Mouse (Mus musculus) hindbrain, embryonic 11.5 days (tissue): ENCODE measurements around the gene Defb48. TPM values are rescaled to one million over a fixed set of nuclear protein-coding genes. Genes with fewer than 3 reads are reported as not detected.

ENCODE experiments used
- ATAC-seq: fragments of 200-750 bp; cut with Nextera tagmentation; 2 replicates; pipeline ENCODE4 v1.8.0; 2017; ENCODE audit warnings: mild to moderate bottlenecking, moderate TSS enrichment, moderate library complexity; ENCODE audit not compliant: low FRiP score
- DNase-seq: peaks from one replicate; pipeline ENCODE4 v3.0.0-alpha.2; 2015; ENCODE audit warnings: low spot score
- H3K27ac ChIP-seq: fragments of 300-500 bp; sonication (generic); 2 replicates; pipeline ENCODE4 v1.5.1; 2014; ENCODE audit warnings: mild to moderate bottlenecking, low read depth, low read length
- H3K27me3 ChIP-seq: fragments of 300-500 bp; sonication (generic); 2 replicates; pipeline ENCODE4 v1.6.1; 2014; ENCODE audit warnings: mild to moderate bottlenecking, low read length, moderate library complexity, mixed read lengths; ENCODE audit not compliant: control insufficient read depth, insufficient read depth
- H3K36me3 ChIP-seq: fragments of 300-500 bp; sonication (generic); 2 replicates; pipeline ENCODE4 v1.6.1; 2014; ENCODE audit warnings: mild to moderate bottlenecking, low read length, moderate library complexity, mixed read lengths; ENCODE audit not compliant: control insufficient read depth, insufficient read depth
- H3K4me1 ChIP-seq: fragments of 300-500 bp; sonication (generic); replicated peaks from 2 replicates; pipeline ENCODE4 v1.6.1; 2014; ENCODE audit warnings: low read length, mixed read lengths; ENCODE audit not compliant: control insufficient read depth, insufficient read depth
- H3K4me2 ChIP-seq: fragments of 300-500 bp; sonication (generic); replicated peaks from 2 replicates; pipeline ENCODE4 v1.6.1; 2014; ENCODE audit warnings: mild to moderate bottlenecking, low read depth, low read length
- H3K4me3 ChIP-seq: fragments of 300-500 bp; sonication (generic); 2 replicates; pipeline ENCODE4 v1.5.1; 2014; ENCODE audit warnings: low read depth, low read length
- H3K9ac ChIP-seq: fragments of 300-500 bp; sonication (generic); 2 replicates; pipeline ENCODE4 v1.6.1; 2014; ENCODE audit warnings: low read depth, low read length
- H3K9me3 ChIP-seq: fragments of 300-500 bp; sonication (generic); 2 replicates; pipeline ENCODE4 v1.6.1; 2016; ENCODE audit warnings: low read length; ENCODE audit not compliant: control insufficient read depth
- WGBS: fragments of 180-500 bp; shearing (Covaris S2); extraction: QIAGEN DNeasy Blood & Tissue Kit; methylation state at CpG from one replicate; pipeline ENCODE4 v1.1.7; 2014; 5-methylcytosine and 5-hydroxymethylcytosine counted together
- polyA plus RNA-seq: library from polyadenylated mRNA; unstranded; fragments of >200 nt; fragmentation: Nextera tagmentation; extraction: Ambion mirVana; gene quantifications from 2 replicates; pipeline ENCODE4 v1.2.1, GENCODE M21; 2014

The Defb48 gene
- not detected in 2 replicates for polyA plus RNA-seq

- no peak within 1 kb of the TSS for H3K4me2 ChIP-seq
- ATAC-seq (no peak), DNase-seq (no peak)
- H3K27ac ChIP-seq, result no peak within 1 kb of the TSS
- H3K9ac ChIP-seq, result no peak within 1 kb of the TSS
- no peaks in the 10 kb centered on the region for H3K9me3 ChIP-seq
- WGBS, result 78% methylated on average over 1 of the region's 1 CpGs
- H3K27me3 ChIP-seq, result no peaks in the 10 kb centered on the region
- no peaks in the 10 kb centered on the region for H3K4me1 ChIP-seq
- H3K36me3 ChIP-seq, result no peaks in the 10 kb centered on the region
- H3K4me3 ChIP-seq, result no peak within 1 kb of the TSS
These were observed at the start of gene Defb48 for GRCm38 (mm10) chr14:62984410-62984809. Gene Defb48 (minus strand): TSS chr14:62984510.

DNA sequence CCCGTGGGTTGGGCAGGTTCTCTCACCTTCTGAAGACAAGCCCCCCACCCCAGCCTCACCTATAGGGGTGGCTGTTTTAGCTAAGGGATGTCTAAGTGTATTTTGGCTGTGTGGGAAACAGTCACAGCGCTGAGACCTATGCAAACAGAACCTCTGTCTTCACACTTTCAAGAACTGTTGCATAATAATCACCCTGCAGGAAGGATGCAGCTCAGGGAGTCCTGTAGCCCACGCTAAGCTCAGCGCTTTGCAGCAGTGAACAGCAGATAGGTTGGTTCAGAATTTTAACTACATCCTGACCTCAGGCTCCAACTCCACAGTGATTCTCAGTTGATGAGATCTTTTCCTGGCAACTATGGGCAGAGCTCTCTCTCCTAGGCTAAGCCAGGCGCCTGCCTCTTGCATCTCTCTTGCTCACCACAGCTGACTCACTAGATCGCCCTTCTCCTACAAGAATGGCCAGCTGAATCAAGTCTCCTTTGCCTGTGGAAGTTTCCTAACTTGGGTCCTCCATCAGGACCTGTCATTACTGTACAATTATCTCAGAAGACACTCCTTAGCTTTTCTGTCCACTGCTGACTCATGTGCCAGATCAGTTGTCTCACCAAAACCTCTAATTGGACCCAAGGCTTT, 36.3 kb upstream of the Defb48 start:
- H3K4me3 ChIP-seq, result no peak overlapping the region
- H3K27me3 ChIP-seq, result no peaks in the 10 kb centered on the region
- H3K4me2 ChIP-seq, result no peak overlapping the region
- DNase-seq (no peak), ATAC-seq (no peak)
- no peaks in the 10 kb centered on the region for H3K9me3 ChIP-seq
- no peaks in the 10 kb centered on the region for H3K36me3 ChIP-seq
- H3K27ac ChIP-seq, result no peak overlapping the region
- WGBS, result 62% methylated on average over 6 of the region's 6 CpGs
- H3K4me1 ChIP-seq, result no peaks in the 10 kb centered on the region
- no peak overlapping the region for H3K9ac ChIP-seq

DNA sequence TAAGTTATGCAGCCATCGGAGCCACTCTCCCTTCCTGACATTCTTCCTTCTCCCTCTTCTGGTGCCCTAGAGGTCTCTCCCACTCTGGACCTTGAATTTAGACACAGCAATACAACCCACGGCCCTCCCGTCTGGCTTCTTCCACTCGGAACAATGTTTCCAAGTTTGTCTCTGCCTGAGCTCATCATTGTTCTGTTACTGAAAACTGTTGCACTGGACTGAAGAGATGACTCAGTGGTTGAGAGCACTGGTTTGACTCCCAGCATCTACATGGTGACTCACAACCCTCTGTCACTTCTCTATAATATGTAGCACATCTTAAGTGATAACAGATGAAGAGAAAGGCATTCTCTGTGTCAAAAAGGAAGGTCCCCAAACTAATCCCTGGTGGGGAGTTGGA, 30.4 kb upstream of the Defb48 start:
- no peak overlapping the region for H3K4me2 ChIP-seq
- no peaks in the 10 kb centered on the region for H3K27me3 ChIP-seq
- DNase-seq (no peak), ATAC-seq (no peak)
- 94% methylated on average over 4 of the region's 4 CpGs for WGBS
- H3K4me3 ChIP-seq, result no peak overlapping the region
- H3K4me1 ChIP-seq, result no peaks in the 10 kb centered on the region
- no peaks in the 10 kb centered on the region for H3K9me3 ChIP-seq
- H3K9ac ChIP-seq, result no peak overlapping the region
- no peak overlapping the region for H3K27ac ChIP-seq
- H3K36me3 ChIP-seq, result no peaks in the 10 kb centered on the region

- ATAC-seq, result no peak
- no peaks in the 10 kb centered on the region for H3K27me3 ChIP-seq
These were observed 28.8 kb upstream of the Defb48 start for GRCm38 (mm10) chr14:63013082-63013481.

DNA sequence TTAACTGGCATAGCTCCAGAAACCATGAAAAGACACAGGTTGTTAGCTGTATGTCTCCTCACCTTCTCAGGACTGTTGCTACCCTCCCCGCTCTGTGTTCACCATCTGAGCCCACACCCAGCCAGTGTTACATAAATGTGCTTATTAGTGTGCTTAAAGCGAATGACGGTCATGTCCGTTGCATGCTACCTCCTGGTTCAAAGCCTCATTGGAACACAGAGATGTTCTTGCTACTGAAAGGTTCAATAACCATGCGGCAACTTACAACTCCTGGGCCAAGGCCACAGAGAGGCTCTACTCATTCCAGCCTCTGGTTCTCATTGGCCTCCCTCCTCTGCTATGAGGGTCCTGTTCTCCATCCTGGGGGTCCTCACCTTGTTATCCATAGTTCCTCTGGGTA, 27.2 kb upstream of the Defb48 start, which contains the start of gene Defb43:
Gene Defb43, plus strand, starts transcription at position 301 of the 400 bp plus-strand sequence.
- Histone ChIP-seq H3K4me2 (no peak within 1 kb of the TSS), H3K9ac (no peak within 1 kb of the TSS), H3K4me1 (no peaks in the 10 kb centered on the region), H3K9me3 (no peaks in the 10 kb centered on the region), H3K27me3 (no peaks in the 10 kb centered on the region), H3K4me3 (no peak within 1 kb of the TSS), H3K27ac (no peak within 1 kb of the TSS), H3K36me3 (no peaks in the 10 kb centered on the region)
- WGBS, result 97% methylated on average over 5 of the region's 5 CpGs
- DNase-seq, result no peak
- ATAC-seq, result no peak

More at GRCm38 (mm10) chr14:63013082-63013481, 28.8 kb upstream of the Defb48 start:
- Histone ChIP-seq H3K9me3 (no peaks in the 10 kb centered on the region), H3K9ac (no peak overlapping the region), H3K27ac (no peak overlapping the region), H3K4me2 (no peak overlapping the region), H3K4me3 (no peak overlapping the region), H3K4me1 (no peaks in the 10 kb centered on the region), H3K36me3 (no peaks in the 10 kb centered on the region)
- no peak for DNase-seq
- 92% methylated on average over 4 of the region's 4 CpGs for WGBS

- H3K4me1 ChIP-seq, result no peaks in the 10 kb centered on the region
- WGBS, result 80% methylated on average over 2 of the region's 2 CpGs
- no peak overlapping the region for H3K4me3 ChIP-seq
- DNase-seq (no peak), ATAC-seq (no peak)
- no peaks in the 10 kb centered on the region for H3K9me3 ChIP-seq
- H3K27ac ChIP-seq, result no peak overlapping the region
- H3K36me3 ChIP-seq, result no peaks in the 10 kb centered on the region
- H3K27me3 ChIP-seq, result no peaks in the 10 kb centered on the region
- no peak overlapping the region for H3K9ac ChIP-seq
- no peak overlapping the region for H3K4me2 ChIP-seq
These were observed 18.3 kb upstream of the Defb48 start for GRCm38 (mm10) chr14:63002588-63002987.

DNA sequence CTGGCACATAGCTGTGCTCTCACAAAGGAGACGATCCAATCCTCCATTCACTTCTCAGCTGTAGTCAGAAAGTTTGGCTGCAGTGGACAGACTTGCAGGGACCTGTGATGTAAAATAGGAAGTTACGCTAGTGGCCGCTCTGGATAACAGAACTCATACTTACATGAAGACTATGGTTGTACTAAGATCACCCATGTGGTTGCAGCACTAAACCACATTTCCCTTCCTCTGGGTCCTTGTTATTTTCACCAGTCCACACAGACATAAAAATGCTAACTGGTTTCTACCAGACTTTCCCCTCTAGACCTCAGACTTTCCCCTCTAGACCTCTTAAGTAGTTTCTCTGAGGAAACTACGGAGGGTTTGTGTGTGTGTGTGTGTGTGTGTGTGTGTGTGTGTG, 14.7 kb upstream of the Defb48 start:
- no peak overlapping the region for H3K4me2 ChIP-seq
- DNase-seq (no peak), ATAC-seq (no peak)
- no peaks in the 10 kb centered on the region for H3K36me3 ChIP-seq
- WGBS, result 92% methylated on average over 4 of the region's 4 CpGs
- no peak overlapping the region for H3K9ac ChIP-seq
- H3K27me3 ChIP-seq, result no peaks in the 10 kb centered on the region
- no peaks in the 10 kb centered on the region for H3K4me1 ChIP-seq
- H3K4me3 ChIP-seq, result no peak overlapping the region
- H3K9me3 ChIP-seq, result no peaks in the 10 kb centered on the region
- no peak overlapping the region for H3K27ac ChIP-seq

DNA sequence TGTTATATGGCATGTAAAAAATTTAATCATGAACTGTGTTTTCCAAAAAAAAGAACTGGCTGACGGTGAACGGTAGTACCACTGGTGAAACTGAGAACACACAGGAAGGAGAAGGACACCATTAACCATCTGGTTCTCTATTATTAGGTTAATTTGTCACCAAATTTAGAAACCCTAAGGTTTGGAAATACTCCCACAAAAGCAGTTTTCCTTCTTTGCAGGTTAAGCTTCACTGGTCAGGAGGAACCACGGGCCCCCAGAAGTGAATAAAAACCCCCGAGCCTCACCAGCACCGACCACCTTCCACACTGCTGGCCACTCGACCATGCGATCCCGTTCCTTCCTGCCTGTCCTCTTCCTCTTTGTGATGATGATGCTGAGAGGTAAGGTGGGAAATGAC, 13.5 kb upstream of the Defb48 start, which contains the start of gene Defb47:
Gene Defb47, plus strand, starts transcription at position 301 of the 400 bp plus-strand sequence.
- Histone ChIP-seq H3K27me3 (no peaks in the 10 kb centered on the region), H3K9me3 (no peaks in the 10 kb centered on the region), H3K4me2 (no peak within 1 kb of the TSS), H3K36me3 (no peaks in the 10 kb centered on the region), H3K27ac (no peak within 1 kb of the TSS), H3K4me1 (no peaks in the 10 kb centered on the region), H3K4me3 (no peak within 1 kb of the TSS), H3K9ac (no peak within 1 kb of the TSS)
- DNase-seq (no peak), ATAC-seq (no peak)
- WGBS, result 82% methylated on average over 8 of the region's 8 CpGs

DNA sequence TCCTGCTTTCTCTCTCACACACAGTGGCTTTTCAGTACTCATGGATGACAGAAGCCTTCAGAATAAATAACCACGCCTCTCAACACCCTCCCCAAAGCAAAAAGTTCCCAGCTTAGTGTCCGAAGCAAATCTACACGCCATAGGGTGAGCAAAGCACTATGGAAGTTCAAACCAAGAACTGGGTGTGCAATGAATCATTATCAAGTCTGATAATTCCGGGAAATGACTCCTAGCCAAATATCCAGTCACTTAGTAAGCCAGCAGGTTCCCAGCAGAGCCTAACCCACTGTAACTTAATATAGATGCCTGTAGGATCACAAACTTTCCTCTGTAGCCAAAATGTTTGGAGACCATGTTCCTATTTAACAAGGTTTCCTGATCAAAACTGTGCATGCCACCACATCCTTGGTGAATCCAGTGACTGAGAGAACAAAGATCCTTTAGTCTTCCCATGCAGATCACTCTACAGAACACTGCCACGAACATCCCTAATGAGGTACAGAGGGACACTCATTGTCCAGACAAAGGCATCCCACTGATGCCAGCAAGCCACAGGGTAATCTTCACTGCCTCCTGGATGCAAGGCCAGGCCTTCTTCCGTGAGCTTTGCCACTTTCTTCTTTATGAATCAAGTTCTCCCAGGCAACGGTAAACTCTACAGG, 7.7 kb upstream of the Defb48 start:
- Histone ChIP-seq H3K27ac (no peak overlapping the region), H3K27me3 (no peaks in the 10 kb centered on the region), H3K4me3 (no peak overlapping the region), H3K9ac (no peak overlapping the region), H3K4me2 (no peak overlapping the region), H3K4me1 (no peaks in the 10 kb centered on the region), H3K36me3 (no peaks in the 10 kb centered on the region), H3K9me3 (no peaks in the 10 kb centered on the region)
- DNase-seq (no peak), ATAC-seq (no peak)
- 71% methylated on average over 7 of the region's 7 CpGs for WGBS
